Mouse (Mus musculus) brain, embryonic 18.5 days (tissue): ENCODE data around the gene St3gal4.

Source experiments
- DNase-seq: peaks from one replicate; pipeline ENCODE4 v3.0.0-alpha.2; 2012; ENCODE audit warnings: low read depth, low spot score

Gene St3gal4

DNA sequence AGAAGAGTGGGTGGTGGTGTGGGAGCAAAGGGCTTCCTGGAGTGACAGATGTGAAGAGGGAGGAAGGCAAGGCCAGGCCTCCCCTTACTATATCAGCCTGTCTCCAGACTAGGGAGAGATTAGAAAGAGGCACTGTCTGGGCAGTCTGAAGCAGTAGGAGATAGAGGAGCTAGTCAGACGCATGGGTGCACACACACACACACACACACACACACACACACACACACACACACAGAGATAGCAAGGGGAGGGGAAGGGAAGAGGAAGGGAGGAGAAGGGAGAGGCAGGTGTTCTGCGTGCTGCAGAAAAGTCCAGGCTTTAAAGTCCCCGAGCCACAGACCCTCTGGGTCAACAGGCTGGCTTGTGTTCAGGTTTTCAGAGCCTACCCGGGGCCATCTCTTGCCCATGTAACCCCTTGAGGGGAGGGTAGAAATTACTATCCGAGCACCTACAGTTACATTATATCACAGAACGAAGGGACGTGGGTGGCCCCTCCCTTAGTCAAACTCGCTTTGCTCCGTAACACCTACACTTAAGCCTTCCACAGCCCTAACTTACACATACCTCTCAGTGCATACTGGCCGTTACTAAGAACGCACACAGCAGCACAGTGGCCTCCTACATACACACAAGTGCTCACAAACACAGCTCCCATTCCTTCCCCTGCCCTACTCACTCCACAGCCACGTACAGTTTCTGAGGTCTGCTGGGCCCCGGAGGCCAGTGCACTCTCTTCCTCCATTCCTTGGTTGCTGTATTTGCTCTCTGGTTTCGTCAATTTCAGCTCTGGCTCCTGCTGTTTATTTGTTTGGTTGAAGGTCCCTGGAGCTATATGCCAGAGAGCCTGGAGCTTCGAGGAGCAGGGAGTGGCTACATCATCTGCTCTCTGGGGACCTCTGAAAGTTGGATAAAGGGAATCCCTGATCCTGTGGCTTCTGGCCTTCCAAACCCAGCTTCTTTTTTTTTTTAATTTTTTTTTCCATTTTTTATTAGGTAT lies 12.9 kb downstream of the St3gal4 start:
- no peak for DNase-seq

DNA sequence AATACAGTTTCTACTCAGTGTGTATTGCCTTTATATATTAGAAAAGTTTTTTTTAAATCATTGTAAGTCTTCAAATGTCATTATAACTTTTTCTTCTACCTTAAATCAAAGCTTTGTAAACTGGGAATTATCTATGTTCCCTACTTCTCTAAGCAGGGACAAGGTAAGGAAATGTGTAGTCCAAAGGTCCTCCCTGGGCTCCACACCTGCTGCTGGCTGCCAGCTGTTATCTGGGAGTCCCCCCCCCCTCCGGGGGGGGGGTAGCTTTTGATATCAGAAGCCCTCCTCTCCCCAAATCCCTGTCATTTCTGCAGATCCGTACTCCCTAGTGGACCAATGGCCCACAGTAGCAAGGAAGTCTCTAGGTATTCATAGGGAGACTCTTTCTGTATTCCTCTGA lies 13.6 kb downstream of the St3gal4 start:
- DNase-seq: no peak

DNA sequence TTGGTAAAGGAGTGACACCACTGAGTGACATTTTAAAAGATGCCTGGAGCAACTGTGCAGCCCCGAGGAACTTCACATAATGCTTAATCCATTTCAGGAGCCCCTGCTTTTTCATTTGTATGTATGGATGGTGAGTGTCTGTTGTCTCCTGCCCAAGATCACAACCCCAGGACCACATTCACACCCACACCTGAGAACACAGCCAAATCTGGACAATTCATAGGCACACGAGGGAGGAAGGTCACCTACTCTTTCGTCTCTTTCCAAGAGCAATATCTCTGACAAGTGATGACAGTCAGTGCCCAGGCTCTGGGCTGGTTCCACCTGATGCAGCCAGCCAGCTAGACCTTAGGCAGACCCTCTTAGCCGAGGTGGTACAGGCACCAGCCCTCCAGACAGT lies 14.4 kb downstream of the St3gal4 start:
- DNase-seq: no peak

DNA sequence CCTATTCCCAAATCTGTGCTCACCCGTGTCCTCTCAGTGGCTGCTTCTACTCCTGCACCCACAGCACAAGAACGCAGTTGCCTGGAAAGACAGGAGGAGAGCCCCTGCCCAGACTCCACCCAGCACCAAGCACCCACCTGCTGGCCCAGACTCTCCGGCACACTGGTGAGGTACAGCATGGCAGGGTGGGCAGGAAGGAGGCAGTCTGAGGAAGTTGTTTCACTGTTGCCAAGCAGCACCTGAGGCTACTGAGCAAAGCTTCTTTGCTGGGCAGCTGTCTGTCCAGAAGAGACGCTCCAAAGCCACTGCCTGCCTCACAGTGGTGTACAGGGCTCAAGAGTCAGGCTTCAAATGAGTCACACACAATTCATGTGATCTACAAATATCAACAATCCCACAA lies 20.3 kb downstream of the St3gal4 start:
- DNase-seq: no peak

DNA sequence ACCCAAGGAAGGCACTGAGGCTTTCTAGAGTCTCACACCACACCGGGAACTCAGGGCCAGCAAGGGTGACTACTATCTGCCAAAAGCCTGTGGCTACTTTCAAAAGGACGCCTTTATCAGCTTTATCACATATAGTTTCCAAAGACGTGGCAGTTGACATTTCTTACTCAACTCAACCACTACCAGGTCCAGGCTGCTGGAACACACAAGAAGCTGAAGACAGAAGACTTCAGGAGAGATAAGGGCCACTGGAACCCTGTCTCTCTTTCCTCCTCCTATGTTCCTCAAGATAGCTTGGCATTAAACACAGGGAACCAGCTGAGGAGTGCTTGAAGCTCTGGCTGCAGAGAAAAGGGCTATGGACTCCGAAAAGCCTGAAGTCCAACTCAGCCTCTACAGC lies 21.2 kb downstream of the St3gal4 start:
- no peak for DNase-seq

DNA sequence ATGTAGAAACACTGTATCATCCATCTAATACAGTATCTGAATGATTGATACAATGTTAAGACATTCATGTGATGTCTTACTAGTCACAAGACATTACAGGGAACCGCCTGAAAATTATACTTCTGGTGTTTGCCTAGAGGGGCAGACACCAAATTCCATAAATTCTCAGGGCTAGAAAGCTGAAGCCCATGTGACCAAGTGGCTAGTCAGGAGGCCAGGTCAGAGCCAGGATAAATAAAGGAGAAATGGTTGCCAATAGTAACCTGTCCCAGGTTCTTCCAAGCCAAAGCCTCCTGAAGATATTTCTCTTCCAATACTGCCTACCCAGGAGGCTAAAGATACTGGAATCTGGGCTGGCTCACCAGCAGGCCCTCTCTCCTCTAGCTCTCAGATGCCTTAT lies 23.3 kb downstream of the St3gal4 start:
- DNase-seq: no peak

DNA sequence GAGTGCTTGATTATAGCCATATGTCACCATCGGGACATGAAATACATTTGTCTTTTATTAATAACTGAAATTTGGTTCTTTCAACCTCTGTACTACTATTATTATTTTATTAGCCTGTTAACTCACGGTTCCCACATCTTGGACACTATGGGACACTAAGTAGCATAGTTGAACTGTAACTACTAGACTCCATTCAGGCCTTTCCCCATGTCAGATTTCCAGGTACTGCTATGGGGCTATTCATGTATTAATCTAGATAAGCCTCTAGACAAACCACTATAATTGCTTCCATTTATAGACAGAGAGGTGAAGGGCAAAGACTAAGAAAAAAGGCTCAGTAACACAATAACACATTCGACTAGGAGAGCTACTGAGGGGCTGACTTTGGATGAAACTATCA lies 25.7 kb downstream of the St3gal4 start:
- DNase-seq: no peak

DNA sequence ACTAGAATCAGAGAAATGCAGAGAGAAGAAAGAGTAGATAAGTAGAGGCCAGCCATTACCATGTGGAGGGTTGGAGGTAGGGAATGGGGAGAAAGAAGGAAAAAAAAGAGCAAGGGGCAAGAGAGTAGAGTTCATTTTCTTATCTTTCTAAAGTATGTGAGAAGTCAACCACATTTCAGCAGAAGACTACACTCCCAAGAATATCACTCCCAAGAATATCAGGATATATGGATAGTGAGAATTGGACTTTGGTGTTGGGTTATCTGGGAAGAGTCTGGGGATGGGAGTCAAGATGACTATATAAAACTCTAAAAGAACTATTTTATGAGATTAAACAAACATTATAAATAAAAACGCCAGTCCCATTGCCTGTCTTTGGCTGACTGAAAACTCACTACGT lies 26.2 kb downstream of the St3gal4 start:
- DNase-seq: no peak

DNA sequence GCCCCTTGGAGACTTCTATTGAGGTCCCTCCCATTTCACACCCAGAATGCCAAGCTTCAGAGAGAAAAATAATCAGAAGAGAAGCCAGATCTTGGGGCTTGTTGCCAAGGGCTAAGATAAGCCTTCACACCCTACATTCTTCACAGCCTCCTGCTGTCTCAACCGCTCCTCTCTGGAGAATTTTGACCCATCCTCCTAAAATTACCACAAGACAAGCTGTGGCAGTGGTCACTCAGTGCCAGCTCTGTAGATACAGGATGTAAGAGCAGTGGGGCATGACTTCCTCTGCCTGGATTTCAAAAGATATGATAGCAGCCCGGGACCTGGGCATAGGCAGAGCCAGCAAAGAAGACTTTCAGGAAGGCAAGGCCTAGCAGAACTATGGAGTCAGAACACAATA lies 57.6 kb downstream of the St3gal4 start:
- DNase-seq: no peak

DNA sequence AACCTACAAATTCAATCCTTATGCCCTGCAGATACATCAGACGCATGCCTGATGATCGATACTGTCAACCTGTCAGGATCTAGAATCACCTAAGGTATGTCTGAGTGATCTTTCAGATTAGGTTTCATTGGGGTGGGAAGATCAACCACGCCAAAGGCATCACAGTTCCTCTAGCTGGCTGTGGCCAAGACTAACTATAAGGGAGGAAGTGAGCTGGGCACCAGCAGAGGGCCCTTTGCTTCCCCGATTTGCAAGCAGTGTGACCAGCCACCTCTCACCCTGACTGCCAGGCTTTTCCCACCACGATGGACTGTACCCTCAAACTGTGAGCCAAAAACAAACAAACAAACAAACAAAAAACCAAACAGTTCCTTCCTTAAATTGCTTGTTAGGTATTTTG lies 59.2 kb downstream of the St3gal4 start:
- DNase-seq: no peak

DNA sequence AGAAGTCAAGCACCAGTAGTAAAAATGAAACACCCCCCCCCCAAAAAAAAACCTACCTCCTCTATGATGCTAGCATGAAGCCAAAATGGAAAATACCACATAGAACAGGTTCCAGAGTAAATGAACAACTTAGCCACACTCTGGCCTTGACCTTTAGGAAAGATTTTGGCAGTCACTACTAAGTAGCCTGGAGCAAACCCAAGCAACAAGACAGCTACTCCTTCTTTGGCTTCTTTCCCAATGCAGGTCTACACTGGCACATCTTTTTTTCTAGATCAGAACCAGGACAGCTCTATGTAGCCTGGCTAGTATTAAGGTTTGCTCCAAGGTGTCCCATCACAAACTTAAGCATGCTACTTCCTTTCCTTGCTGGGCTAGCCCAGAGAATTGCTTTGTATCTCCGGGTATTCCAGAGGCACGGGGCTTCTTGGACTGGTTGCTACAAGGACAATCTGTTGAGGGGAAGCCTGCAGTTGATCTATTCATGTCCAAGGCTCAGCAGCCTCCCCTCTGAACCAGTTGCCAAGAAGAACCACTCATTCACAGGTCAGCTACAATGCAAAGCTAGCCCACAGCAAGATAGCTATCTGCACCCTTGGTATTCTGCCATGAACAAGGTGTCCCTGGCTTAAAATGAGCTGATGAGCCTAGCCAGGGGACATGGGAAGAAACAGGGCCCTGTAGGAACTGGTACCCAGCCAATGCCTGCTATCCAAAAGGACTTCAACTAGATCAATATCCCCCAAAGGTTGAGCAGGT lies 60.3 kb downstream of the St3gal4 start:
- DNase-seq: no peak

DNA sequence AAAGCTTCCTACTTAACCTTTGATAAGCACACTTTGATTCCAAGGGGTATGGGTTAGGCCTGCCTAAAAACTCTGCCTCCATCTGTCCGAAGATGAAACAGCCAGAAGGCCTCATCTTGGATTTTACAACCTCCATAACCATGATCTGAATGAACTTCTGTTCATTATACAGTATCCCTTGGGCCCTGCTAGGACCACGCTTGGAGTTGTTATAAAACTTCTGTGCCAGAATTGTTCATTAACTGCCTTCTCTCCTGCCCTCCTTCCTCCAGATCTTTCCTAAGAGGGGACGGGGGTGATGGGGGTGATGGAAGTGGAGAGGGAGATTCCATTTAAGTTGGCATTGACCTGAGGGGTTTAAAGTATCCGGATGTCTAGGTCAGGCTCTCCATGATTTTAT lies 60.9 kb downstream of the St3gal4 start:
- DNase-seq: no peak

DNA sequence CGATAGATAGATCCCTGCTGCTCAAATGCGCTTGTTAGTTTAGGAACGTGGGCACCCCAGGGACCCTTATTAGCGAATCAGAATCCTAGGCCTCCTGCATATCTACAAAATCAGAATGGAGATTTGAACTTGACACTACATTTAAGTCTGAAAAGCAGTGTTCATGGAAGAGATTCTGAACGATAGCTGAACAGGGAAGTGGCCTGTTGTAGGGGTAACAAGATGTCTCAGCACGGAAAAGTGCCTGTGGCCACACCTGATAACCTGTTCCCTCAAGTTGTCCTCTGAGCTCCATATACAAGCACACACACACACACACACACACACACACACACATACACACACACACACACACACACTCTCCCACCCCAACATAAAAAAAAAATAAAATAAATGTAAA lies 61.4 kb downstream of the St3gal4 start:
- no peak for DNase-seq

DNA sequence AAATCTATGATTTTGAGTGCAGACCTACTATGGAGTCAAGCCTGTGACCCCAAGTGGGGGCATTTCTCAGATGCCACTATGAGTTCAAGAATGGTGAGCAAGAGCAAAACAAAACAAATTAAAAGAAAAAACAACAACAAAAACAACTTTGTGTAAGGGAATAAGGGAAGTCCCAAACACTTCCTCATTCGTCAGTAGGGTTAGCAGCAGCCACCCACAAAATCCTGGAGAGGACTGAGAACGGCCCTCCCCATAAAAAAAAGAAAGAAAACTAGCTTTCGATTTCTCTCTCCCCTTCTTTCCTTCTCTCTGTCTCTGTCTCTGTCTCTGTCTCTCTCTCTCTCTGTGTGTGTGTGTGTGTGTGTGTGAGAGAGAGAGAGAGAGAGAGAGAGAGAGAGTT lies 62.5 kb downstream of the St3gal4 start:
- no peak for DNase-seq

DNA sequence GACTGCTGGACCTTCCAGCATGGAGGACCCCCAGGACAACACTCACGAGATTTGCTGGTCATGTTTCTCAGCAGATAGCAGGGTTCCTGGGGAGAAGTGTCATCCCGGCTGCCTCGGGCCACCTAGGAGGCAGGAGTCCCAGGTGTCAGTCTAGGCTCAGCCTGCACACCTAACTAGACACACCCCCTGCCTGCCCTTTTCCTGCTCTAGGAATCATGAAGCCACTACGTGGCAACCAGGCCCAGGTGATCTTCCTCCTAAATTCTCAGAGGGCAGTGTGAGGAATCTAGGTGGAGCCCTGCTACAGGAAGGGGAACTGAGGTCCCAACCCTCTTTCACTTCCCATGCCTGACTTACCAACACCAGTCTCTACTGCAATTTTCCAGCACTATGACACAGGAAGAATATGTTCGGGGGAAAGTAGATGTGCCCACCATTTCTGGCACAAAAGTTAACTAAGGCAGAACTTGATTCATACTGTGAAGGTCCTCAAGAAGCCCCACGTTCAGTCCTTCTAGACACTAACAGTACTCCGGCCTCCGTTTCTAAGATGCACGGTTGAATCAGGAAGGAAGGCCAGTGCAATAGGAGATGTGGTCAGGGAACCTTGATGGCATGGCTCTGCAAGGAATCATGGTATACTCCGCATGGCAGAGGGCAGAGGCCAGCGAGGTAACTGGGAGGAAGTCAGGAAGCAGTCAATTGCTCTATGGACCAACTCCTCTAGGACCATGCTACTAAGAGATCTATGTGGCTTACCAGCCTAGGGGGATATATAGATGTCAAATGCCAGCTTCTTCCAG lies 63.3 kb downstream of the St3gal4 start:
- DNase-seq: no peak

DNA sequence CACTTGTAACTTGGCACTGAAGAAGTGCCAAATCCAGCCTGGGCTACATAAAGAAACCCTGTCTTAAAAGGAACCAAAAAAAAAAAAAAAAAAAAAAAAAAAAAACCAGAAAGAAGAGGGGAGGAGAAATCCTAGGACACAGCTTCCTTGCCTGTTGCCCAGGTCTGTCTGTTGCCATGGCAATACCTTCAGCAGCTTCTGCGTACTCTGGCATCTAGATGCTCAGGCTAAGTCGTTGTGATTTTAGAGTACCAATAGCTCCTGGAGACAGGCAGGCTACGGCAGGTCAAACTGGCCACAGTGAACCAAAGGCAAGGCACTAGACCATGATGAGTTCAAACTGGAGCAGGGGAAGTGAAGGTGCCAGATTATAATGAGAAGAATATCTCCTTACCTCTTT lies 65.4 kb downstream of the St3gal4 start:
- DNase-seq: no peak

DNA sequence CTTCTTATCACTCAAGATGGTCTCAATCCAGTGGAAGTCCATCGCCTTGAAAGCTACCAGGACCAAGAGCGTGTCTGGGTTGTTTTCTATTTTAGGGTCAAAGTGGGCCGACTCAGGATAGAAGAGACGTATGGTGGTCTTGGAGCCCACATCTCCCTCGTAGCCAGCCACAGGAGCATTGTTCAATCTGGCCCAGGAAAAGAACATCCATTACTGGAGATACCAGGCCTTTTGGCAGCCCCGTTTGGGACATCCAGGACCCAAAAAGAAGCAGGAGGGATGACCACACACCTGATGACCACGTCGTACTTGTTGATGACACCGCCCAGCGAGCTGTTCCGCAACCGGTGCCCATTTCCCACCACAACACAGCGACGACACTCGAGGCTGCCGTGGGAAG lies 66.0 kb downstream of the St3gal4 start:
- DNase-seq: no peak

DNA sequence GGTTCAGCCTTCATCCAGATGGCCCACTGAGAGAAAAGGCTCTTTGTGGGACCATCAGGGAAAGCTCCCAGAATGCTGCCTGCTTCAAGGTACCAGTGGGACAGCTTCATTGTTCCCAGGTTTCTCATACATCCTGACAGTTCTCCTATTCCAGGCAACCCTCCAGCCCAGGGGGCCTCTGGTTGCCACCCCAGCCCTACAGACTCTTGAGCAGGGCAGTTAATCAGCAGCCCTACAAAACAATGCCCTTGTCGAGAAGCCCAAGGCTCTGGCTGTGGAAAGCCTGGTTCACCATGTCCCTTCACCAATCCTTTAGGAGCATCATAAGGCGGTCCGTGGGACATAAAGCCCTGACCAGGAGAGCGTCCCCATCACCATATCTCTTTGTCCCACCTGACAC lies 66.4 kb downstream of the St3gal4 start:
- no peak for DNase-seq

DNA sequence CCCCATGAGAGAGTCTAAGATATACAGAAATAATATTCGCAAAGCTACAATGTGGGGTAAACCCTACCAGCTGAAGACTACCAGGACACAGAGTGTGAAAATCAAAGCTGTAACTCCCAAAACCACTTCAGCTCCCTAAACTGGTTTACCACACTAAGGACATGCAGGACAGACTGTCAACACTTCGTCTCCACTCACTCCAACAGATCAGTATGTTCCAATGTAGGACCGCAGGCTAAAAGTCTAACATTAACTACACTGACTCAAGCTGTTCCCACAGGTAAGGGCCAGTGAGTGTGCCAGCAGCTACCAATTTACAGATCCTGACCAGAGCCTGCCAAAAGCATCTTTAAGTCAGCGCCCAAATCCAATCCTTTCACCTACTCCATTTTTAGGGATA lies 67.4 kb downstream of the St3gal4 start:
- DNase-seq: no peak

DNA sequence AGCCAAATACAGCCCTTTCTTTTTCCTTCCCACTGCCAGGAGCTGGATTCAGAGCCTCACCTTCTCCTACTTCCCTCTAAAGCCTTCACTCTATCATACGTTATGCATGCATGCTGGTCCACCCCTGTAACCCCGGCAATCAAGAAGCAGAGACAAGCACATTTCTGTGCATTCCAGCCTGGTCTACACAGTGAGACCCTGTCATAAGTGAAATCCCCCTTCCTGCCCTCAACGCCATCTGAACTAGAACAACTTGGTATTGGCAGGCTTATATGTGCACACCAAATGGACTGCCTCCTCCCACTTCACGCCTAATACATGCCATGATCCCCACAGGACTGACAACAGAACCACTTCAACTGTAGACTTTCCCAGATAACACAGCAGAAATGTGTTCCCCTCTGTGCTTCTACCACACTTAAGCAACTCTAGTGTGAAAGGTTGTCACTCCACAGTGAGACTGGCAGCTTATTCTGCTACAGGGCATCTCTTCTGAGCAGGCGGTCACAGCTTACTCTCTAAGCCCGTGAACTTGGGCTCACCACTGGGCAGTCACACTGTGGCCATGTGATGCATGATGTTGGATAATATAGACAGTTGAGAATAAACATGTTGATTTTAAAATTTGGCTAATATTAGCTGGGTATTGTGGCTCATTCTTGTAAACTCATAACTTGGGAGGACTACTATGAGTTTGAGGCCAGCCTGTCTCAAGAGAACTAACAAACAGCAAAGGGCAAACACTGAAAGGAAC lies 68.2 kb downstream of the St3gal4 start:
- no peak for DNase-seq

DNA sequence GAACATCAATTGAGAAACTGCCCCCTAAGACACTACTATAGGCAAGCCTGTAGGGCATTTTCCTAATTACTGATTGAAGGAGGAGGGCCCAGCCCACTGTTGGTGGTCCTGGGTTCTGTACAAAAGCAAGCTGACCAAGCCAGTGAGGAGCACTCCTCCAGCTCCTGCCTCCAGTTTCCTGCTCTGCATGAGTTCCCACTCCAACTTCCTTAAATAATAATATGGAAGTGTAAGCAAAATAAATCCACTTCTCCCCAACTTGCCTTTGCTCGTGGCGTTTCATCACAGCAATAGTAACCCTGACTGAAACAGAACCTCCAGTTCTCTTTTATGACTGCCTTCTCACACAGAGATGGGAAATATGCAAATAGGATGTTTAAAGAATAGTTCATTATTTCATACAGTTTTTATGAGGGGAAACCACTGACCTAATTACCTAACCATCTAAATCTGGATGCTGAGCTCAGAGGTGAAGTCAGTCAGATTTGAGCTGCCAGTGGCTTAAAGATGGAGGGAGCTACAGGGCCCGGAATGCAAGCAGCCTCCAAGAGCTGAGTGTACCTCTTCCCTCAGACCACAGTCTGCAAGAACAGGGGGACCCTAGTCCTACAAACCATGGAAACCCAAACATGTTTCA lies 69.1 kb downstream of the St3gal4 start:
- DNase-seq: no peak
